ENCODE assay signal across 23 mouse cellular contexts in genomic region chr2:3649171-3649570, GRCm38 (mm10).
"Had no signal": no experiment of that assay in that cellular context is flagged by ENCODE, and none has a peak within 500 bp of the region (broad histone marks: within the 10 kb centered on the region; RNA-seq: fewer than 3 reads in every experiment).

No protein-coding gene starts in this region.

- H3K36me3 ChIP-seq: limb, embryonic 12.5 days; limb, embryonic 15.5 days; lung, embryonic 15.5 days; neural tube, embryonic 12.5 days; neural tube, embryonic 15.5 days had no signal

- ATAC-seq: liver, postnatal 0 days had no signal

- H3K4me3 ChIP-seq: left cerebral cortex, adult 2 months; limb, embryonic 12.5 days; limb, embryonic 15.5 days; lung, embryonic 15.5 days; neural tube, embryonic 12.5 days; neural tube, embryonic 15.5 days had no signal

- H3K9me3 ChIP-seq: limb, embryonic 12.5 days; limb, embryonic 15.5 days; lung, embryonic 15.5 days; neural tube, embryonic 12.5 days; neural tube, embryonic 15.5 days had no signal

- H3K27me3 ChIP-seq: limb, embryonic 12.5 days; limb, embryonic 15.5 days; lung, embryonic 15.5 days; neural tube, embryonic 12.5 days; neural tube, embryonic 15.5 days had no signal

- H3K9ac ChIP-seq: limb, embryonic 12.5 days; limb, embryonic 15.5 days; liver, embryonic 14.5 days; liver, postnatal 0 days; lung, embryonic 15.5 days; neural tube, embryonic 12.5 days; neural tube, embryonic 15.5 days had no signal

- H3K4me2 ChIP-seq: limb, embryonic 12.5 days; limb, embryonic 15.5 days; liver, embryonic 11.5 days; lung, embryonic 15.5 days; midbrain, embryonic 11.5 days; neural tube, embryonic 12.5 days; neural tube, embryonic 15.5 days had no signal

- H3K4me1 ChIP-seq: limb, embryonic 12.5 days; lung, embryonic 15.5 days; neural tube, embryonic 12.5 days; neural tube, embryonic 15.5 days had no signal

- H3K27ac ChIP-seq: kidney, postnatal 0 days; left cerebral cortex, adult 2 months; limb, embryonic 12.5 days; limb, embryonic 15.5 days; liver, embryonic 14.5 days; lung, embryonic 15.5 days; neural tube, embryonic 12.5 days; neural tube, embryonic 15.5 days; stomach, postnatal 0 days had no signal

- DNase-seq: kidney, adult 2 months; kidney, postnatal 25 days; layer of hippocampus, postnatal 36 days; left cerebral cortex, postnatal 4 days; liver, postnatal 0 days; lung, postnatal 14 days; lung, postnatal 4 days; midbrain, embryonic 14.5 days; right cerebral cortex, adult 18-20 months; right cerebral cortex, postnatal 14 days; right cerebral cortex, postnatal 4 days; thymus, postnatal 25 days had no signal
